Mouse (Mus musculus) midbrain, embryonic 16.5 days (tissue): Measurements from ENCODE around the gene Pon3. TPM values are rescaled to one million over a fixed set of nuclear protein-coding genes. Genes with fewer than 3 reads are reported as not detected.
A peak's percentile ranks its signal among the peaks of the same experiment; 100 is the strongest.

Source experiments
- ATAC-seq: fragments of 200-750 bp; cut with Nextera tagmentation; 2 replicates; pipeline ENCODE4 v1.8.0; 2017; ENCODE audit warnings: moderate TSS enrichment
- H3K27ac ChIP-seq: fragments of 300-500 bp; sonication (generic); 2 replicates; pipeline ENCODE4 v1.5.1; 2014; ENCODE audit warnings: mild to moderate bottlenecking, low read length, mixed read lengths
- H3K27me3 ChIP-seq: fragments of 300-500 bp; sonication (generic); 2 replicates; pipeline ENCODE4 v1.6.1; 2014; ENCODE audit warnings: low read depth, low read length, mixed read lengths; ENCODE audit not compliant: control insufficient read depth, insufficient read depth
- H3K36me3 ChIP-seq: fragments of 300-500 bp; sonication (generic); 2 replicates; pipeline ENCODE4 v1.6.1; 2014; ENCODE audit warnings: mild to moderate bottlenecking, low read length, moderate library complexity, mixed read lengths; ENCODE audit not compliant: control insufficient read depth, insufficient read depth
- H3K4me1 ChIP-seq: fragments of 300-500 bp; sonication (generic); 2 replicates; pipeline ENCODE4 v1.6.1; 2014; ENCODE audit warnings: mild to moderate bottlenecking, low read length, mixed read lengths; ENCODE audit not compliant: control insufficient read depth, insufficient read depth
- H3K4me2 ChIP-seq: fragments of 300-500 bp; sonication (generic); 2 replicates; pipeline ENCODE4 v1.6.1; 2014; ENCODE audit warnings: mild to moderate bottlenecking, low read length, mixed read lengths
- H3K4me3 ChIP-seq: fragments of 300-500 bp; sonication (generic); 2 replicates; pipeline ENCODE4 v1.5.1; 2014; ENCODE audit warnings: low read depth, mild to moderate bottlenecking, low read length, moderate library complexity, mixed read lengths
- H3K9ac ChIP-seq: fragments of 300-500 bp; sonication (generic); 2 replicates; pipeline ENCODE4 v1.6.1; 2014; ENCODE audit warnings: low read depth, low read length, mixed read lengths
- H3K9me3 ChIP-seq: fragments of 300-500 bp; sonication (generic); replicated peaks from 2 replicates; pipeline ENCODE4 v1.6.1; 2014; ENCODE audit warnings: mild to moderate bottlenecking, low read length, mixed read lengths; ENCODE audit not compliant: control insufficient read depth, poor library complexity, severe bottlenecking
- WGBS: fragments of 180-500 bp; shearing (Covaris S2); extraction: QIAGEN DNeasy Blood & Tissue Kit; methylation state at CpG from one replicate; pipeline ENCODE4 v1.1.7; 2014; 5-methylcytosine and 5-hydroxymethylcytosine counted together
- polyA plus RNA-seq: library from polyadenylated mRNA; unstranded; fragments of >200 nt; fragmentation: Nextera tagmentation; extraction: Ambion mirVana; gene quantifications from 2 replicates; pipeline ENCODE4 v1.2.1, GENCODE M21; 2015

Gene Pon3
- polyA plus RNA-seq: 3.6 and 4.0 TPM in 2 replicates

- peak within 1 kb of the TSS; percentile 22 for H3K4me3 ChIP-seq
- ATAC-seq: peak; percentile 42; the same call in 1 of the 2 replicates
- WGBS: 13% methylated on average over 16 of the region's 16 CpGs
Observed at GRCm38 (mm10) chr6:5255722-5256451, at the start of gene Pon3. Pon3 (minus strand) TSS chr6:5256286.

GRCm38 (mm10) chr6:5304956-5305355, 48.9 kb upstream of the Pon3 start:
- H3K4me2 ChIP-seq: no peak overlapping the region
- H3K36me3 ChIP-seq: no peaks in the 10 kb centered on the region
- H3K4me1 ChIP-seq: no peaks in the 10 kb centered on the region
- H3K9ac ChIP-seq: no peak overlapping the region
- no peak overlapping the region for H3K4me3 ChIP-seq
- no peak for ATAC-seq
- H3K27me3 ChIP-seq: no peaks in the 10 kb centered on the region
- WGBS: 90% methylated on average over 8 of the region's 8 CpGs
- H3K27ac ChIP-seq: no peak overlapping the region
- H3K9me3 ChIP-seq: no peaks in the 10 kb centered on the region

More at GRCm38 (mm10) chr6:5255722-5256451, at the start of gene Pon3:
- Histone ChIP-seq H3K9ac (no peak within 1 kb of the TSS), H3K4me2 (peak within 1 kb of the TSS; percentile 38), H3K27ac (no peak within 1 kb of the TSS; the same call in 1 of the 2 replicates), H3K27me3 (no peaks in the 10 kb centered on the region), H3K9me3 (no peaks in the 10 kb centered on the region), H3K4me1 (no peaks in the 10 kb centered on the region), H3K36me3 (no peaks in the 10 kb centered on the region)

GRCm38 (mm10) chr6:5300629-5301028, 44.5 kb upstream of the Pon3 start:
- Histone ChIP-seq H3K36me3 (no peaks in the 10 kb centered on the region), H3K4me3 (no peak overlapping the region), H3K27ac (no peak overlapping the region), H3K4me1 (peaks cover 6% of the 10 kb centered on the region), H3K9ac (no peak overlapping the region), H3K27me3 (no peaks in the 10 kb centered on the region), H3K4me2 (no peak overlapping the region), H3K9me3 (no peaks in the 10 kb centered on the region)
- WGBS: 94% methylated on average over 8 of the region's 8 CpGs
- no peak for ATAC-seq

- no peak for ATAC-seq
- no peak overlapping the region for H3K27ac ChIP-seq
- WGBS: 61% methylated on average over 5 of the region's 5 CpGs
Observed at GRCm38 (mm10) chr6:5299561-5299960, 43.5 kb upstream of the Pon3 start.

GRCm38 (mm10) chr6:5298092-5298554, 42.0 kb upstream of the Pon3 start, which contains the start of gene Pon2:
Pon2 (minus strand) TSS chr6:5298455.
- Histone ChIP-seq H3K4me2 (peak within 1 kb of the TSS; percentile 99), H3K9me3 (no peaks in the 10 kb centered on the region), H3K36me3 (no peaks in the 10 kb centered on the region), H3K4me3 (peak within 1 kb of the TSS; percentile 63), H3K9ac (peak within 1 kb of the TSS; percentile 66), H3K27me3 (no peaks in the 10 kb centered on the region), H3K27ac (peak within 1 kb of the TSS; percentile 34; the same call in 1 of the 2 replicates), H3K4me1 (peaks cover 6% of the 10 kb centered on the region)
- WGBS: under 1% methylated on average over 40 of the region's 47 CpGs
- peak; percentile 93 for ATAC-seq

More at GRCm38 (mm10) chr6:5299561-5299960, 43.5 kb upstream of the Pon3 start:
- Histone ChIP-seq H3K36me3 (no peaks in the 10 kb centered on the region), H3K4me2 (no peak overlapping the region), H3K4me1 (peaks cover 6% of the 10 kb centered on the region), H3K4me3 (no peak overlapping the region), H3K27me3 (no peaks in the 10 kb centered on the region), H3K9me3 (no peaks in the 10 kb centered on the region), H3K9ac (no peak overlapping the region)

GRCm38 (mm10) chr6:5297321-5298091, 41.4 kb upstream of the Pon3 start:
- H3K4me3 ChIP-seq: peak overlapping the region; percentile 63
- no peaks in the 10 kb centered on the region for H3K27me3 ChIP-seq
- H3K4me2 ChIP-seq: peak overlapping the region; percentile 99
- H3K36me3 ChIP-seq: no peaks in the 10 kb centered on the region
- 4% methylated on average over 23 of the region's 25 CpGs for WGBS
- peak; percentile 71 for ATAC-seq
- peaks cover 6% of the 10 kb centered on the region for H3K4me1 ChIP-seq
- H3K9me3 ChIP-seq: no peaks in the 10 kb centered on the region
- peak overlapping the region; percentile 66 for H3K9ac ChIP-seq
- H3K27ac ChIP-seq: peak overlapping the region; percentile 34; the same call in 1 of the 2 replicates

- Histone ChIP-seq H3K27me3 (no peaks in the 10 kb centered on the region), H3K4me3 (no peak overlapping the region), H3K9me3 (no peaks in the 10 kb centered on the region), H3K9ac (no peak overlapping the region), H3K4me1 (peaks cover 6% of the 10 kb centered on the region), H3K4me2 (no peak overlapping the region), H3K36me3 (no peaks in the 10 kb centered on the region), H3K27ac (no peak overlapping the region)
- ATAC-seq: no peak
- WGBS: 95% methylated on average over 7 of the region's 7 CpGs
Observed at GRCm38 (mm10) chr6:5296067-5296466, 40.0 kb upstream of the Pon3 start.

- no peaks in the 10 kb centered on the region for H3K27me3 ChIP-seq
- H3K36me3 ChIP-seq: no peaks in the 10 kb centered on the region
- no peak overlapping the region for H3K27ac ChIP-seq
- no peak overlapping the region for H3K4me3 ChIP-seq
- no peaks in the 10 kb centered on the region for H3K9me3 ChIP-seq
- peaks cover 6% of the 10 kb centered on the region for H3K4me1 ChIP-seq
- ATAC-seq: no peak
- WGBS: 94% methylated on average over 16 of the region's 16 CpGs
- H3K9ac ChIP-seq: no peak overlapping the region
- H3K4me2 ChIP-seq: no peak overlapping the region
Observed at GRCm38 (mm10) chr6:5294659-5295449, 38.8 kb upstream of the Pon3 start.
